Mouse (Mus musculus) hindbrain, embryonic 13.5 days (tissue): ENCODE measurements around the gene Hdac7. TPM values are rescaled to one million over a fixed set of nuclear protein-coding genes. Genes with fewer than 3 reads are reported as not detected.

Source experiments
- ATAC-seq: fragments of 200-750 bp; cut with Nextera tagmentation; 2 replicates; pipeline ENCODE4 v1.8.0; 2017; ENCODE audit warnings: moderate TSS enrichment; ENCODE audit not compliant: low FRiP score
- H3K27ac ChIP-seq: fragments of 300-500 bp; sonication (generic); 2 replicates; pipeline ENCODE4 v1.5.1; 2015; ENCODE audit warnings: inconsistent platforms, mild to moderate bottlenecking, moderate library complexity
- H3K27me3 ChIP-seq: fragments of 300-500 bp; sonication (generic); 2 replicates; pipeline ENCODE4 v1.6.1; 2015; ENCODE audit warnings: mild to moderate bottlenecking, inconsistent platforms
- H3K36me3 ChIP-seq: fragments of 300-500 bp; sonication (generic); 2 replicates; pipeline ENCODE4 v1.6.1; 2015; ENCODE audit warnings: mild to moderate bottlenecking, inconsistent platforms
- H3K4me1 ChIP-seq: fragments of 300-500 bp; sonication (generic); replicated peaks from 2 replicates; pipeline ENCODE4 v1.6.1; 2015; ENCODE audit warnings: inconsistent platforms
- H3K4me2 ChIP-seq: fragments of 300-500 bp; sonication (generic); 2 replicates; pipeline ENCODE4 v1.6.1; 2015; ENCODE audit warnings: inconsistent platforms, mild to moderate bottlenecking, moderate library complexity
- H3K4me3 ChIP-seq: fragments of 300-500 bp; sonication (generic); 2 replicates; pipeline ENCODE4 v1.5.1; 2015; ENCODE audit warnings: mild to moderate bottlenecking, inconsistent platforms
- H3K9ac ChIP-seq: fragments of 300-500 bp; sonication (generic); 2 replicates; pipeline ENCODE4 v1.6.1; 2015; ENCODE audit warnings: mild to moderate bottlenecking, inconsistent platforms
- H3K9me3 ChIP-seq: fragments of 300-500 bp; sonication (generic); 2 replicates; pipeline ENCODE4 v1.6.1; 2016; ENCODE audit warnings: inconsistent platforms
- WGBS: fragments of 180-500 bp; shearing (Covaris S2); methylation state at CpG from one replicate; pipeline ENCODE4 v1.1.7; 2015; 5-methylcytosine and 5-hydroxymethylcytosine counted together
- polyA plus RNA-seq: library from polyadenylated mRNA; unstranded; fragments of >200 nt; fragmentation: Nextera tagmentation; extraction: Ambion mirVana; gene quantifications from 2 replicates; pipeline ENCODE4 v1.2.1, GENCODE M21; 2015

Gene Hdac7
- polyA plus RNA-seq, 1 experiment from 2014 or later = 27.9 TPM

DNA sequence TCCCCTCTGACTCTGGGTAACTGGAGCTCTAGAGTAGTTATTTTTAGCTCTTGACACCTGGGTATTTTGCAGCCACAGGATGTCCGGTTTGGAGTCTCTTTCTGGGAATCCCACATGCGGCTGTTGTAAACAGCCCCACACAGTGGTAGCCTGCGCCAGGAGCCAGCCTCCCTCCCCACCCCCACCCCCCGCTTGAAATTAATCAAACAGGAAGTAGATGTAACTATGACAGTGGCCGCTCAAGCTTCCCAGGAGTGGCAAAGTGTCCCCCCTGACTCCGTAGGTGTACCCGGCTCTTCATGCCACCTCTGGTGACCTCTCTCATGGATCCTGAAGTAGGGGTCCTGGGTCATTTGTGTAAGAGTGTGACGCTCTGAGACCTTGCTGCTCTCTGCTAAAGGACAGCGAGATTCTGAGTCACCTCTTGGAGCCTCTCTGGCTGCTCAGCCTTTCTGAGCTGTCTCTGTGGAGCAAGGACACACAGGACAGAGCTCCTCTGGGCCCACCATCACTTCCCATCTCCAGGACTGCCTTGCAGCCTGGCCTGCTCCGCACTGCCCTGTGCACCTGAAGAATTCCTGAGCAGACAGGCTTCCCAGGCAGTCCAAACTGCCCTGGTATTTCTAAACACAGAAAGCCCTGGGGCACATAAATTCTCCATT is 22.9 kb downstream of the Hdac7 start:
- Histone ChIP-seq H3K4me1 (peaks cover 65% of the 10 kb centered on the region), H3K36me3 (peaks cover 5% of the 10 kb centered on the region), H3K27me3 (0 out of 2 replicates have a peak, but pooled peaks cover 4% of the 10 kb centered on the region), H3K9me3 (no peaks in the 10 kb centered on the region), H3K4me3 (no peak overlapping the region), H3K27ac (peak overlapping the region; percentile 19; the same call in 1 of the 2 replicates), H3K4me2 (no peak overlapping the region), H3K9ac (peak overlapping the region; percentile 46; the same call in 1 of the 2 replicates)
- ATAC-seq = no peak
- WGBS = 60% methylated on average over 10 of the region's 10 CpGs

DNA sequence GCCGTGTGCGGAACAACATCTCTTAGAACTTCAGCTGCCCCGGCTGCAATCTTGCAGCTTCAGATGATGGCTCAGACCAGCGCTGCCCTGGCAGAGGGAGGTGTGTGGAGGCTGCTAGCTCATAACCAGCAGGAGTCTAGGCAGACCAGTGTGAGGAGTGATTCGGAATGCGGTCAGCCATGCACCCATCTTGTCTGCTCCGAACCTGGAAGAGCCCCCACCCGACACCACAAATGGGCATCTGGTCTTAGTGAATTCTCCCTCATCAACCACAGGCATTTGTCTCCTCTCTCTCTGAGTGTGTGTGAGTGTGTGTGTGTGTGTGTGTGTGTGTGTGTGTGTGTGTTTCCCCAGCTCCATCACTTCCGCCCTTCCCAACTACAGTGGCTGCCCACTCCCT is 24.4 kb downstream of the Hdac7 start:
- H3K4me1 ChIP-seq = peaks cover 50% of the 10 kb centered on the region
- peak overlapping the region; percentile 6; the same call in 1 of the 2 replicates for H3K27ac ChIP-seq
- ATAC-seq = no peak

DNA sequence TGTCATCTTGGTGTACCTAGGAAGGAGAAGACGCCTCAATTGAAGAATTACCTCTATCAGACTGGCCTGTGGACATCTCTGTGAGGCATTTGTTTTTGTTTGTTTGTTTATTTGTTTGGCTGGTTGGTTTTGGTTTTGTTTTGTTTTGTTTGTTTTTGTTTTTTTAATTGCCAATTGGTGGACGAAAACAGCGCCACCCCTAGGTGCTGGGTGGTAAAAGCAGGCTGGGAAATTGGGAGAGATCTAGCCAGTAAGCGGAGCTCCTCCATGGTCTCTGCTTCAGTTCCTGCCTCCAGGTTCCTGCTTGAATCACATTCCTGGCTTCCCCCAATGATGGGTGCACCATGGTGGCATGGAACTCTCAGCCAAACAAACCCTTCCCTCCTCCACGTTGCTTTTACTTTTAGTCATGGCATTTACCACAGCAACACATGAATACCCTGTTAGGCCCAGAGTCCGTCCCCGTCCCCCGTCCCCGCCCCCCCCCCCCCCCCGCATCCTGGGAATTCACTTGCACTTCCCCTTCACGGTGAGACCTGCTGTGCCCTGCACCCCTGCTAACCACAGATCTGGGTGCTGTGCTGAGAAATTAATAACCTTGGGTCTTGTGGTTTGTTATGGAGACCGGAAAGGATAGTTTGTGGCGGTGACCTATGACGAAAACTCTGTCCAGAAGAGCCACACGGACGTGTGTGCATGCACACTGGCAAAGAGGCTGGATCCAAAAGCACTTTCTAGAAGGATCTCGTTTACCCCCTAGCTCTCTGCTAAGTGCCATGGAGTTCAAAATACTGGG is 27.9 kb downstream of the Hdac7 start:
- 95% methylated on average over 17 of the region's 17 CpGs for WGBS
- H3K4me2 ChIP-seq = no peak overlapping the region

More for the DNA sequence above, 24.4 kb downstream of the Hdac7 start:
- H3K9ac ChIP-seq = no peak overlapping the region
- H3K9me3 ChIP-seq = no peaks in the 10 kb centered on the region
- no peak overlapping the region for H3K4me3 ChIP-seq
- peaks cover 5% of the 10 kb centered on the region; the same call in 1 of the 2 replicates for H3K36me3 ChIP-seq
- no peak overlapping the region for H3K4me2 ChIP-seq
- no peaks in the 10 kb centered on the region for H3K27me3 ChIP-seq
- WGBS = 77% methylated on average over 9 of the region's 9 CpGs

DNA sequence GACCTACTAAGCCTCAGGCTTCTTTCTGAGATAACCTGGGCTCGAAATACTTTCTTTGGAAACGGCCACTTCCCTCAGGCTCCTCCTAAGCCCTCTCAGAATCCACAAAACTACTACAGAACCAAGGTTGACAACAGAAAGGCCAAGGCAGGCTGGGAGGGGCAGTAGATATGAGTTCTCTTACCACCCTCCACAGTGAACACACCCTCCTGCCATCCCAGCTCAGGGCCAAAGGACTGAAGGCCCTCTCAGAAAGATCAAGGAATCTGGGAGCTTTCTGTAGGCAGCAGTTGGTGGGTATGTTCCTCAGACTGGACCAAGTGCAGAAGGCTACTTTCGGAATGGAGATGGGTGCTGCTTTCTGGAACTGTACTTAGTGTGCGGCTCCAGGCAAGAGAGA is 29.0 kb downstream of the Hdac7 start:
- Histone ChIP-seq H3K36me3 (peaks cover 9% of the 10 kb centered on the region), H3K9ac (no peak overlapping the region), H3K4me1 (peaks cover 49% of the 10 kb centered on the region), H3K4me3 (no peak overlapping the region), H3K9me3 (no peaks in the 10 kb centered on the region), H3K27ac (no peak overlapping the region), H3K27me3 (no peaks in the 10 kb centered on the region), H3K4me2 (no peak overlapping the region)
- no peak for ATAC-seq
- WGBS = 97% methylated on average over 4 of the region's 4 CpGs

More for the DNA sequence above, 27.9 kb downstream of the Hdac7 start:
- H3K9me3 ChIP-seq = no peaks in the 10 kb centered on the region
- H3K4me1 ChIP-seq = peaks cover 51% of the 10 kb centered on the region
- H3K27me3 ChIP-seq = no peaks in the 10 kb centered on the region
- ATAC-seq = no peak
- no peak overlapping the region for H3K9ac ChIP-seq
- H3K36me3 ChIP-seq = no peaks in the 10 kb centered on the region
- H3K27ac ChIP-seq = no peak overlapping the region
- H3K4me3 ChIP-seq = no peak overlapping the region

DNA sequence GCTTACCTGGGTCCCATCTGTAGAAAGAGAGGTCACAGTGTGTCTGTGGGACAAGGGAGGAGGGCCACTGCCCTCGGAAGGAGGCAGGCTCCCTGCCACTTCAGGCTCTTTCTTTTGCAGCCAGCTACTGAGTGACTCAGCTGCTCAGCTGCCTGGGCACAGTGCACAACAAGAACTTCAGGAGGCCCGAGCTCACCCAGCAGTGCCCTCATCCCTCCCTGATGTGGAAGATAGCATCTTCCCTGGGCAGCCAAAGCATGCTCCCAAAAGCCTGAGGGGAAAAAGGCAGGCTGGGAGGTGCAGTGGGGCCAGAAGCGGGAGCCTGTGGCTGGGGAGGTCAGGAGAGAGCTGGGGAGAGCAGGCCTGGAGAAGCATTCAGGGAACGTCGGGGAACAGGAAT is 29.6 kb downstream of the Hdac7 start:
- peaks cover 46% of the 10 kb centered on the region for H3K4me1 ChIP-seq
- WGBS = 64% methylated on average over 5 of the region's 5 CpGs

DNA sequence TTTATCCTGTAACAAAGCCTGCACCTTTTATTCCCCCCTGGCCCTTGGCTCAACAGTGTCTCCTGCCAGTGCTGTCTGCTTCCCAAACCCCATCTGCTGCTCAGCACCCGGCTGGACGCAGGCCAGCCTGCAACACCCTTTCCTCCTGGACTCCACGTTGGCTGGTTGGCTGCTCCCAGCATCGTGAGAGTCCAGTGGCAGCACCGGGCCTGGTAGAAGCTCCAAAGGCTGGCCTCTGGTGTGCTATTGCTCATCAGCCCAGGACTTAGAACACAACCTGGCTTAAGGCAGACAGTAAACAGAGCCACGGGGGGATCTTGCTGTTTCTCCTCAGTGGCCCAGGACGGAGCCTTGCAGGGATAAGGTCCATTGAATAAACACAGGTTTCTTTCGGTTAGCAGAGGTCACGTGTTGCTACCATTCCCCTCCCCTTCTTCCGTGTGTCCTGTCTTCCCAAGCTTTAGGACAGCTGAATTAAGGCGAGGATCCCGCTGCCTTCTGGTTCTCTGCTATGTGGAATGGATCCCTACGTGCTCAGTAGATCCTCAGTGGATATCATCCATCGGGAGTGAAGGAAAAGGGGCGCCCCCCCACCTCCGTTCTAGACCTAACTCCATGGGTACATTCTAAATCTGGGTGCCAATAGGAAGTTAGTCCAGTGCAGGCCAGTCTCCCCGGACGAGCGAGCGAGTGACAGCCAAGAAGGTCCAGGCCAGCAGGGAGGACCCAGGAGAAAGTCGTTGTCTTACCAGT is 30.7 kb downstream of the Hdac7 start:
- Histone ChIP-seq H3K27me3 (no peaks in the 10 kb centered on the region), H3K4me1 (peaks cover 44% of the 10 kb centered on the region), H3K27ac (peak overlapping the region; percentile 76), H3K4me3 (no peak overlapping the region), H3K36me3 (peaks cover 25% of the 10 kb centered on the region), H3K9ac (0 out of 2 replicates have a peak overlapping the region, but pooled peaks have one; percentile 47), H3K4me2 (0 out of 2 replicates have a peak overlapping the region, but pooled peaks have one; percentile 13), H3K9me3 (no peaks in the 10 kb centered on the region)
- WGBS = 54% methylated on average over 21 of the region's 21 CpGs
- ATAC-seq = 0 out of 2 replicates have a peak, but pooled peaks have one; percentile 15

More for the DNA sequence above, 29.6 kb downstream of the Hdac7 start:
- H3K9me3 ChIP-seq = no peaks in the 10 kb centered on the region
- ATAC-seq = no peak
- H3K4me3 ChIP-seq = no peak overlapping the region
- H3K27me3 ChIP-seq = no peaks in the 10 kb centered on the region
- H3K36me3 ChIP-seq = peaks cover 14% of the 10 kb centered on the region
- peak overlapping the region; percentile 18; the same call in 1 of the 2 replicates for H3K27ac ChIP-seq
- no peak overlapping the region for H3K4me2 ChIP-seq
- H3K9ac ChIP-seq = peak overlapping the region; percentile 51; the same call in 1 of the 2 replicates

DNA sequence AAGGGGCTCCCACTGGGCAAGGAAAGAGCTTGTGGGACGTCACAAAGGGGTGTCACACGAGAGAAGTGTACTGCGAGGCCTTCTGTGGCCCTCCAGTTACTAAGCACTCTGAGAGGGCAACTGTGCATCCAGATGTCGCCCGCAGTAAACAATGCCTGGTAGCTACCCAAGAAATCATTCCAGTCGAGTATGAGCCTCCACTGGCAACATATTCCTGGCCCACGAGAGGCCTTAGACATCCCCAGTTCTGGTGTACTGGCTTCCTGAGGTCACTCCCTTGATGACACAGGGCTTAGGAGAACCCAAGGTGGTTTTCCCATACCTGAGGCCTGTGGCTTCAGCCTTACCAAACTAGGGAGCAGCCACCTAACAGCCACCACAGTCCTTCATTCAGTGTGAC is 31.4 kb downstream of the Hdac7 start:
- Histone ChIP-seq H3K27me3 (no peaks in the 10 kb centered on the region), H3K9ac (no peak overlapping the region), H3K4me1 (peaks cover 41% of the 10 kb centered on the region), H3K27ac (peak overlapping the region; percentile 76), H3K9me3 (no peaks in the 10 kb centered on the region), H3K4me3 (no peak overlapping the region), H3K4me2 (no peak overlapping the region), H3K36me3 (peaks cover 33% of the 10 kb centered on the region)
- ATAC-seq = no peak
- WGBS = 55% methylated on average over 7 of the region's 7 CpGs

DNA sequence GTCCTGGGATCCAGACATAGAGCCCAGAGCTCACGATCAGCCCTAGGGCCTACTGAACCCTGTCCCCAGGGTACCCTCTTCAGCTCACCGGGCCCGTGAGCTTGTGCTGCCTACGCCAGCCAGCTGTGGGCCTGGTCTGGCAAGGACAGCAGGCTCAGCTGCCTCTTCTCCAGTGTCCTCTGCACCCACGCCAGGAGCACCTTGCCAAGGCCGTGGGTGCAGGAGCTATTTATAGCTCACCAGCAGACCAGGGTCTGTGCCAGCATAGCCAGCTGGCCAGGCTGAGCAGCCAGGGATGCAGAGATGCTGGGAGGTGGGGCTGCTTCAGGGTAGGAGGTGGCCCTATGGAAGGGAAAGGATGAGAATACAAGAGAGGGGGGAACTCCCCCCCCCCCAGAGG is 32.2 kb downstream of the Hdac7 start:
- Histone ChIP-seq H3K27ac (peak overlapping the region; percentile 76), H3K27me3 (no peaks in the 10 kb centered on the region), H3K9me3 (no peaks in the 10 kb centered on the region), H3K36me3 (peaks cover 40% of the 10 kb centered on the region), H3K9ac (peak overlapping the region; percentile 43; the same call in 1 of the 2 replicates), H3K4me2 (no peak overlapping the region), H3K4me1 (peaks cover 41% of the 10 kb centered on the region), H3K4me3 (no peak overlapping the region)
- 57% methylated on average over 6 of the region's 6 CpGs for WGBS
- peak; percentile 41; the same call in 1 of the 2 replicates for ATAC-seq

DNA sequence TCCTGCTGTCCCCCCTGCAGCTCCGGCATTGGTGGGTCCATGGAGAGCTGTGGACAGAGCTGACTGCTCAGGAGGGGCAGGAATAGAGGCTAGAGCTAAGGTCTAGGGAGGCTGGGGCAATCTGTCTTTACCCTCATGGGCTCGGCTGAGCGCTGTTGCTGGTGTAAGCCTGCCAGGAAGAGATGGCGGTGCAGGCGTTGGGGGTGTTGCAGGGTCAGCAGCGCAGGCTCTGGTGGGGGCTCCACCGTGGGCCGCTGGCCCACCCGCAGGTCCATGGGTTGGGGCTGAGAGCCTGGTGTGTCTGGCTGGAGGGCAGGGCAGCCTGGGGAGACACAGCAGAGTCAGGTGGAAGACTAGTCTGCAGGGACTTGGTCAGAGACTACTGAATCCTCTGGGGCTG is 33.0 kb downstream of the Hdac7 start:
- Histone ChIP-seq H3K9me3 (no peaks in the 10 kb centered on the region), H3K4me1 (peaks cover 41% of the 10 kb centered on the region), H3K4me2 (no peak overlapping the region), H3K9ac (no peak overlapping the region), H3K36me3 (peaks cover 48% of the 10 kb centered on the region), H3K27me3 (no peaks in the 10 kb centered on the region), H3K27ac (no peak overlapping the region), H3K4me3 (no peak overlapping the region)
- ATAC-seq = no peak
- 86% methylated on average over 9 of the region's 9 CpGs for WGBS

DNA sequence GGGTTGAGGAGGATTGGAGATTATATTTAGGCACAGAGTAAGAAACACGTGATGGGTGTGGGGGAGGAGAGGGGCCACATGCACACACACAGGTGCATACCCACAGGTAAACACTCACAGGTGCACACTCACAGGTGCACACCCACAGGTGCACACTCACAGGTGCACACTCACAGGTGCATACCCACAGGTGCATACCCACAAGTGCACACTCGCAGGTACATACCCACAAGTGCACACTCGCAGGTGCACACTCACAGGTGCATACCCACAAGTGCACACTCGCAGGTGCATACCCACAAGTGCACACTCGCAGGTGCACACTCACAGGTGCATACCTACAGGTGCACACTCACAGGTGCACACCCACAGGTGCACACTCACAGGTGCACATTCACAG is 33.9 kb downstream of the Hdac7 start:
- Histone ChIP-seq H3K4me3 (no peak overlapping the region), H3K9me3 (no peaks in the 10 kb centered on the region), H3K4me1 (peaks cover 41% of the 10 kb centered on the region), H3K27ac (no peak overlapping the region), H3K4me2 (no peak overlapping the region), H3K27me3 (no peaks in the 10 kb centered on the region), H3K36me3 (peaks cover 54% of the 10 kb centered on the region), H3K9ac (no peak overlapping the region)
- no peak for ATAC-seq
- WGBS = 96% methylated on average over 5 of the region's 5 CpGs

DNA sequence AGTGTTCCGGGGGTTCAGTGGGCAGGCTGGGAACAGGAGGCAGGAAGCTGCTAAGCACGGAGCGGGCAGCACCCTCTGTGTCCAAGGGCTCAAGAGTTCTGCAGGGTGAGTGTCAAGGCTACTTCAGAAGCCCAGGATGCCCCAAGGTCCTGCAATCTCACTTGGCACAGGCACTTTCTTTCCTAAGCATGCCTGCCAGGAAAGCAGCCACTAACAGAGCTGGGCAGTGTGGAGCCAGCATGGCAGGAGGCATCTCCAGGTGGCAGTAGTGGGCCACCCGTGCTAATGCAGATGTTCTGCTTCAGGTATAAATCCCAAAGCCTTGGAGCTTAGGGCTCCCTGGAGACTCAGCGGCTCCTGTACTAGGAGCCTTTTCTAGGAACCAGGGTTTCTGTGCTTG is 34.4 kb downstream of the Hdac7 start:
- no peak for ATAC-seq

DNA sequence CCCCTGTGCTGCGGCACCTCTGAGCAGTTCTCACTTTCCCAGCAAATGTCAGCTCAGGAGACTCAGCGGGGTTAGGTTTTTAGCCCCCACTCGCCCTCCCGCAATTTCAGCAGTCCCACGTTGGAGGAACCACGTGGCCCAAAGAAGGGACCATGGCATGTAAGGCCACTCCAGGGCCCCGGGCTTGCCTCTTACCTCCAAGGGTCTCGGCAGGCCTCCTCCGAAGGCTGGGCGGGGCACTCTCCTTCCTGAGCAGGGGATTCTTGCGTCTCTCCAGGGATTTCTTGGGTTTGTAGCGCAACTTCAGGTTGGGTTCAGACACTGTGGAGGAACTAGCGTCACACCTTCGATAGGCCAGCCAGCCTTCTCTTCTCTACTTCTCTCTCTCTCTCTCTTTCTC is 35.1 kb downstream of the Hdac7 start:
- no peak overlapping the region for H3K4me2 ChIP-seq
- H3K4me3 ChIP-seq = no peak overlapping the region
- no peaks in the 10 kb centered on the region for H3K27me3 ChIP-seq
- H3K9ac ChIP-seq = no peak overlapping the region
- no peak overlapping the region for H3K27ac ChIP-seq
- H3K9me3 ChIP-seq = no peaks in the 10 kb centered on the region
- peaks cover 33% of the 10 kb centered on the region for H3K4me1 ChIP-seq
- WGBS = 88% methylated on average over 14 of the region's 14 CpGs
- no peak for ATAC-seq
- H3K36me3 ChIP-seq = peaks cover 63% of the 10 kb centered on the region

More for the DNA sequence above, 34.4 kb downstream of the Hdac7 start:
- Histone ChIP-seq H3K27me3 (no peaks in the 10 kb centered on the region), H3K4me3 (no peak overlapping the region), H3K4me1 (peaks cover 40% of the 10 kb centered on the region), H3K27ac (no peak overlapping the region), H3K36me3 (peaks cover 58% of the 10 kb centered on the region), H3K9me3 (no peaks in the 10 kb centered on the region), H3K9ac (no peak overlapping the region), H3K4me2 (no peak overlapping the region)
- 89% methylated on average over 5 of the region's 5 CpGs for WGBS
